Mouse (Mus musculus): ENCODE measurements around the gene Rpgrip1l.

Gene Rpgrip1l

GRCm38 (mm10) chr8:91280467-91281212 is 32.4 kb downstream of the Rpgrip1l start:
- no peak for ATAC-seq (ENCODE audit: insufficient number of reproducible peaks, low FRiP score, low TSS enrichment)

GRCm38 (mm10) chr8:91278060-91278459 is 35.0 kb downstream of the Rpgrip1l start:
- ATAC-seq (ENCODE audit: insufficient number of reproducible peaks, low FRiP score, low TSS enrichment), result no peak

- ATAC-seq (ENCODE audit: insufficient number of reproducible peaks, low FRiP score, low TSS enrichment), result no peak
Measured at GRCm38 (mm10) chr8:91276337-91276736, 36.7 kb downstream of the Rpgrip1l start.

- no peak for ATAC-seq (ENCODE audit: insufficient number of reproducible peaks, low FRiP score, low TSS enrichment)
Measured at GRCm38 (mm10) chr8:91273493-91273892, 39.6 kb downstream of the Rpgrip1l start.

GRCm38 (mm10) chr8:91269374-91269958 is 43.6 kb downstream of the Rpgrip1l start:
- ATAC-seq (ENCODE audit: insufficient number of reproducible peaks, low FRiP score, low TSS enrichment), result no peak

GRCm38 (mm10) chr8:91264564-91264963 is 48.5 kb downstream of the Rpgrip1l start:
- no peak for ATAC-seq (ENCODE audit: insufficient number of reproducible peaks, low FRiP score, low TSS enrichment)

GRCm38 (mm10) chr8:91263939-91264338 is 49.1 kb downstream of the Rpgrip1l start:
- ATAC-seq (ENCODE audit: insufficient number of reproducible peaks, low FRiP score, low TSS enrichment), result no peak

GRCm38 (mm10) chr8:91261598-91261997 is 51.5 kb downstream of the Rpgrip1l start:
- ATAC-seq (ENCODE audit: insufficient number of reproducible peaks, low FRiP score, low TSS enrichment), result no peak

- ATAC-seq (ENCODE audit: insufficient number of reproducible peaks, low FRiP score, low TSS enrichment), result no peak
Measured at GRCm38 (mm10) chr8:91250966-91251365, 62.1 kb downstream of the Rpgrip1l start.

GRCm38 (mm10) chr8:91249758-91250466 is 63.1 kb downstream of the Rpgrip1l start:
- no peak for ATAC-seq (ENCODE audit: insufficient number of reproducible peaks, low FRiP score, low TSS enrichment)

- ATAC-seq (ENCODE audit: insufficient number of reproducible peaks, low FRiP score, low TSS enrichment), result no peak
Measured at GRCm38 (mm10) chr8:91245821-91246454, 67.1 kb downstream of the Rpgrip1l start.

GRCm38 (mm10) chr8:91242721-91243120 is 70.3 kb downstream of the Rpgrip1l start:
- ATAC-seq (ENCODE audit: insufficient number of reproducible peaks, low FRiP score, low TSS enrichment), result no peak

GRCm38 (mm10) chr8:91241873-91242519 is 71.1 kb downstream of the Rpgrip1l start:
- ATAC-seq (ENCODE audit: insufficient number of reproducible peaks, low FRiP score, low TSS enrichment), result no peak

GRCm38 (mm10) chr8:91241371-91241770 is 71.7 kb downstream of the Rpgrip1l start:
- ATAC-seq (ENCODE audit: insufficient number of reproducible peaks, low FRiP score, low TSS enrichment), result no peak

- no peak for ATAC-seq (ENCODE audit: insufficient number of reproducible peaks, low FRiP score, low TSS enrichment)
Measured at GRCm38 (mm10) chr8:91237191-91237590, 75.9 kb downstream of the Rpgrip1l start.

- ATAC-seq (ENCODE audit: insufficient number of reproducible peaks, low FRiP score, low TSS enrichment), result no peak
Measured at GRCm38 (mm10) chr8:91234097-91234496, 79.0 kb downstream of the Rpgrip1l start.

- ATAC-seq (ENCODE audit: insufficient number of reproducible peaks, low FRiP score, low TSS enrichment), result peak; percentile 86
Measured at GRCm38 (mm10) chr8:91227421-91227841, 85.6 kb downstream of the Rpgrip1l start.

- ATAC-seq (ENCODE audit: insufficient number of reproducible peaks, low FRiP score, low TSS enrichment), result no peak
Measured at GRCm38 (mm10) chr8:91224227-91224626, 88.8 kb downstream of the Rpgrip1l start.

- ATAC-seq (ENCODE audit: insufficient number of reproducible peaks, low FRiP score, low TSS enrichment), result no peak
Measured at GRCm38 (mm10) chr8:91221841-91222240, 91.2 kb downstream of the Rpgrip1l start.

- ATAC-seq (ENCODE audit: insufficient number of reproducible peaks, low FRiP score, low TSS enrichment), result no peak
Measured at GRCm38 (mm10) chr8:91218271-91218670, 94.8 kb downstream of the Rpgrip1l start.
